Mouse (Mus musculus): ENCODE results near the gene Zfp638. TPM values are rescaled to one million over a fixed set of nuclear protein-coding genes. Genes with fewer than 3 reads are reported as not detected.

Zfp638 gene
- polyA plus RNA-seq, 1 experiment from 2014 or later: 59.5 TPM

DNA sequence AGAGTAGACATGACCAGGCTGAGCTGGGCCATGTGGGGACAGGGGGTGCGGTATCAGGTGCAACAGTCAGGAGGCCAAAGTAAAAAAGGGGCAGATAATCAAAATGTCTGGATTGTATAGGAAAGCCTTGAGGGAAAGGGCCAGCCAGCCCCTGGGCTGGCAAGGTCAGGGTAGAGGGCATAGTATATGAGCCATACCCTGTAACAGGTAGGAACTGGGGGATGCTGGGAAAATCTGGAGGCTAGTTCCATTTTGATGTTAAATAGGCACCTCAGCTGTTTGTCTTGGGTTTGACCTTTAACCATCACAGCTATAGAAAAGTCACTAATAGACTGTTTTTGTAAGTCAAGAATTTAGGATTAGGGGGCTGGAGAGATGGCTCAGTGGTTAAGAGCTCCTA lies 26.7 kb downstream of the Zfp638 start:
- H3K27me3 ChIP-seq (ENCODE audit: control insufficient read depth, insufficient read depth, low read length): no peaks in the 10 kb centered on the region
- no peak overlapping the region for H3K9ac ChIP-seq (ENCODE audit: low read depth, low read length)
- H3K4me3 ChIP-seq (ENCODE audit: low read depth, low read length): no peak overlapping the region
- WGBS (ENCODE audit: insufficient replicate concordance): 92% methylated on average over 1 of the region's 1 CpGs
- no peak overlapping the region for H3K27ac ChIP-seq (ENCODE audit: low read depth, low read length)
- no peaks in the 10 kb centered on the region for H3K36me3 ChIP-seq (ENCODE audit: control insufficient read depth, insufficient read depth, low read length)
- ATAC-seq (replicated peaks; ENCODE audit: insufficient number of reproducible peaks, low FRiP score, low TSS enrichment): no peak
- no peak overlapping the region for H3K4me2 ChIP-seq
- no peaks in the 10 kb centered on the region for H3K4me1 ChIP-seq (ENCODE audit: control insufficient read depth, insufficient read depth, low read length)
- H3K9me3 ChIP-seq (replicated peaks; ENCODE audit: control insufficient read depth, low read length): no peaks in the 10 kb centered on the region

DNA sequence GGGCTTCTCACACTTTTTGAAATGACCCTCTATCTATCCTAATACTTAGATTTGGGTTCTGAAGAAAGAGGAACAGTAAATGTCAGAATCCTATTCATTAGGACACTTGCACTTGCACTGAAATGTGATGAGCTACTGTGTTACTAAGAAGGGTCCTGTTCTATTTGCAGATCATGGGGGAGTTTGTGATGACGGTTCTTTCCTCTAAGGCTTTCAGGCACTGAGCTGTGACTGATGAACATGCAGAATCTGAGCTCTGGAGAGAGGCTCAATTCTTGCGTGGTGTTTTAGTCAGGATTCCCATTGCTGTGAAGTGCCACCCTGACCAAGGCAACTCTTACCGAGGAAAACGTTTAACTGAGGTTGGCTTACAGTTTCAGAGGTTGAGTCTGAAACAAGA lies 32.2 kb downstream of the Zfp638 start:
- WGBS (ENCODE audit: insufficient replicate concordance): 68% methylated on average over 4 of the region's 4 CpGs
- no peaks in the 10 kb centered on the region for H3K9me3 ChIP-seq (replicated peaks; ENCODE audit: control insufficient read depth, low read length)
- no peak for ATAC-seq (replicated peaks; ENCODE audit: insufficient number of reproducible peaks, low FRiP score, low TSS enrichment)
- H3K4me2 ChIP-seq: no peak overlapping the region
- no peaks in the 10 kb centered on the region for H3K4me1 ChIP-seq (ENCODE audit: control insufficient read depth, insufficient read depth, low read length)
- no peaks in the 10 kb centered on the region for H3K27me3 ChIP-seq (ENCODE audit: control insufficient read depth, insufficient read depth, low read length)
- H3K27ac ChIP-seq (ENCODE audit: low read depth, low read length): no peak overlapping the region
- H3K9ac ChIP-seq (ENCODE audit: low read depth, low read length): no peak overlapping the region
- H3K36me3 ChIP-seq (ENCODE audit: control insufficient read depth, insufficient read depth, low read length): no peaks in the 10 kb centered on the region
- no peak overlapping the region for H3K4me3 ChIP-seq (ENCODE audit: low read depth, low read length)

DNA sequence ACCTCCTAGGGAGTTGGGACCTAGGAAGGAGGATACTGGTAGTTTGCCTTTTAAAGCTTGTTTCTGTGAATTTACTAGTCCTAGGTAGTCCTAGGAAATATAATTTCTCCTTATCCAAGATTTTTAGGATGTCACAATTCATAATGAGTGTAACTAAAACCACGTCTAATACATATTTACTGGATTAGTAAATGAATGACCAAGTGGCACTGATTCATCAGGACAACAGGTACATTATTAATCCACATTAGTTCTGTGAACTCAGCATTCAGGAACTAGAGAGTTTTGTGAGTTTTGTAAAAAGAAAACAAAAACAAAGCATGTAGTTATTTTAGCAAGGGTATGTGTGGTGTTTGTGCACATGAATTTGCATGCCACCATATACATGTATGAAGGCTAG lies 38.4 kb downstream of the Zfp638 start:
- Histone ChIP-seq H3K27me3 (ENCODE audit: control insufficient read depth, insufficient read depth, low read length) (no peaks in the 10 kb centered on the region), H3K27ac (ENCODE audit: low read depth, low read length) (no peak overlapping the region), H3K4me2 (no peak overlapping the region), H3K9ac (ENCODE audit: low read depth, low read length) (no peak overlapping the region), H3K9me3 (replicated peaks; ENCODE audit: control insufficient read depth, low read length) (no peaks in the 10 kb centered on the region), H3K4me3 (ENCODE audit: low read depth, low read length) (no peak overlapping the region), H3K36me3 (ENCODE audit: control insufficient read depth, insufficient read depth, low read length) (no peaks in the 10 kb centered on the region), H3K4me1 (ENCODE audit: control insufficient read depth, insufficient read depth, low read length) (no peaks in the 10 kb centered on the region)
- WGBS (ENCODE audit: insufficient replicate concordance): 45% methylated on average over 1 of the region's 1 CpGs
- no peak for ATAC-seq (replicated peaks; ENCODE audit: insufficient number of reproducible peaks, low FRiP score, low TSS enrichment)

DNA sequence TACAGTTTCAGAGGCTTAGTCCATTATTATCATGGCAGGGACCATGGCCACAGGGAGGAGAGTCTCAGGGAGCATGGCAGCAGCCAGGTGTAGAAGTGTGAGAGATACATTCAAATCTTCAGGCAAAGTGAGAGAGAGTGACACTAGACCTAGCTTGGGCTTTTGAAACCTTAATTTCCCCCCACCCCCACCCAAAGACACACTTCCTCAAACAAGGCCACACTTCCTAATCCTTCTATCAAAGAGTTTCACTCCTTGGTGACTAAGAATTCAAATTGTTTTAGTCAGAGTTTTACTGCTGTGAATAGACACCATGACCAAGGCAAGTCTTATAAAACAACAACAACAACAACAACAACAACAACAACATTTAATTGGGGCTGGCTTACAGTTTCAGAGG lies 39.8 kb downstream of the Zfp638 start:
- Histone ChIP-seq H3K27me3 (ENCODE audit: control insufficient read depth, insufficient read depth, low read length) (no peaks in the 10 kb centered on the region), H3K27ac (ENCODE audit: low read depth, low read length) (no peak overlapping the region), H3K4me3 (ENCODE audit: low read depth, low read length) (no peak overlapping the region), H3K36me3 (ENCODE audit: control insufficient read depth, insufficient read depth, low read length) (no peaks in the 10 kb centered on the region), H3K4me2 (no peak overlapping the region), H3K9ac (ENCODE audit: low read depth, low read length) (no peak overlapping the region), H3K4me1 (ENCODE audit: control insufficient read depth, insufficient read depth, low read length) (no peaks in the 10 kb centered on the region), H3K9me3 (replicated peaks; ENCODE audit: control insufficient read depth, low read length) (no peaks in the 10 kb centered on the region)
- ATAC-seq (replicated peaks; ENCODE audit: insufficient number of reproducible peaks, low FRiP score, low TSS enrichment): no peak

DNA sequence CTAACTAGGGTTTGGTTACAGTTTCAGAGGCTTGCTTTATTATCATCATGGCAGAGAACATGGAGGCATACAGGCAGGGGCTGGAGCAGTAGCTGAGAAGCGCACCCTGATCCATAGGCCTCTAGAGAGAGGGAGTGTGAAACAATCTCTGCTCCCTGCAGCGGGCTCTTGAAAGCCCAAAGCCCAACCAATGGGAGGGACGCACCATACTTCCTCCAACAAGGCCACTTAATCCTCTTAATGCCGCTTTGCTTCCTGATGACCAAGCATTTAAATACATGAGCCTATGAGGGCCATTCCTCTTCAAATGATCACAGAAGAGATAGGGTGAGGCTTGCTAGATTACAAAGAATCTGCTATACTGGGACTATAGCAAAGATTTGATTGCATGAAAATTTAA lies 41.5 kb downstream of the Zfp638 start:
- no peaks in the 10 kb centered on the region for H3K4me1 ChIP-seq (ENCODE audit: control insufficient read depth, insufficient read depth, low read length)
- no peak overlapping the region for H3K9ac ChIP-seq (ENCODE audit: low read depth, low read length)
- no peaks in the 10 kb centered on the region for H3K9me3 ChIP-seq (replicated peaks; ENCODE audit: control insufficient read depth, low read length)
- no peaks in the 10 kb centered on the region for H3K36me3 ChIP-seq (ENCODE audit: control insufficient read depth, insufficient read depth, low read length)
- no peak overlapping the region for H3K27ac ChIP-seq (ENCODE audit: low read depth, low read length)
- H3K4me3 ChIP-seq (ENCODE audit: low read depth, low read length): no peak overlapping the region
- H3K4me2 ChIP-seq: no peak overlapping the region
- H3K27me3 ChIP-seq (ENCODE audit: control insufficient read depth, insufficient read depth, low read length): no peaks in the 10 kb centered on the region
- WGBS (ENCODE audit: insufficient replicate concordance): 25% methylated on average over 4 of the region's 4 CpGs
- no peak for ATAC-seq (replicated peaks; ENCODE audit: insufficient number of reproducible peaks, low FRiP score, low TSS enrichment)

DNA sequence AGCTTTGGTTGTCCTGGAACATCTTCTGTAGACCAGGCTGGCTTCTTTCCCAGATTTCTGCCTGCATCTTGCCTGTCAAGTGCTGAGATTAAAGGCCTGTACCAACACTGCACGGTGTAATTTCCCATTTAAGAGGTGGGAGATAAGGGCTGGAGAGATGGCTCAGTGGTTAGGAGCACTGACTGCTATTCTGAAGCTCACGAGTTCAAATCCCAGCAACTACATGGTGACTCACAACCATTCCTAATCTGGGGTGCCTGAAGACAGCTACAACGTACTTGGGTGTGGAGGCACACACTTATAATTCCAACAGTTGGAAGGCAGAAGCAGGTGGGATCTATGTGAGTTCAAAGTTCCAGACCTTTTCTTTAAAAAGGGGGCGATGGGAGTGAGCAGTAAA lies 46.8 kb downstream of the Zfp638 start:
- H3K9me3 ChIP-seq (replicated peaks; ENCODE audit: control insufficient read depth, low read length): no peaks in the 10 kb centered on the region
- H3K9ac ChIP-seq (ENCODE audit: low read depth, low read length): no peak overlapping the region; the same call in 1 of the 2 replicates
- no peaks in the 10 kb centered on the region for H3K27me3 ChIP-seq (ENCODE audit: control insufficient read depth, insufficient read depth, low read length)
- no peak overlapping the region for H3K27ac ChIP-seq (ENCODE audit: low read depth, low read length)
- H3K4me3 ChIP-seq (ENCODE audit: low read depth, low read length): no peak overlapping the region
- no peaks in the 10 kb centered on the region for H3K4me1 ChIP-seq (ENCODE audit: control insufficient read depth, insufficient read depth, low read length)
- ATAC-seq (replicated peaks; ENCODE audit: insufficient number of reproducible peaks, low FRiP score, low TSS enrichment): no peak
- no peaks in the 10 kb centered on the region for H3K36me3 ChIP-seq (ENCODE audit: control insufficient read depth, insufficient read depth, low read length)
- no peak overlapping the region; the same call in 1 of the 2 replicates for H3K4me2 ChIP-seq
- 37% methylated on average over 4 of the region's 4 CpGs for WGBS (ENCODE audit: insufficient replicate concordance)

DNA sequence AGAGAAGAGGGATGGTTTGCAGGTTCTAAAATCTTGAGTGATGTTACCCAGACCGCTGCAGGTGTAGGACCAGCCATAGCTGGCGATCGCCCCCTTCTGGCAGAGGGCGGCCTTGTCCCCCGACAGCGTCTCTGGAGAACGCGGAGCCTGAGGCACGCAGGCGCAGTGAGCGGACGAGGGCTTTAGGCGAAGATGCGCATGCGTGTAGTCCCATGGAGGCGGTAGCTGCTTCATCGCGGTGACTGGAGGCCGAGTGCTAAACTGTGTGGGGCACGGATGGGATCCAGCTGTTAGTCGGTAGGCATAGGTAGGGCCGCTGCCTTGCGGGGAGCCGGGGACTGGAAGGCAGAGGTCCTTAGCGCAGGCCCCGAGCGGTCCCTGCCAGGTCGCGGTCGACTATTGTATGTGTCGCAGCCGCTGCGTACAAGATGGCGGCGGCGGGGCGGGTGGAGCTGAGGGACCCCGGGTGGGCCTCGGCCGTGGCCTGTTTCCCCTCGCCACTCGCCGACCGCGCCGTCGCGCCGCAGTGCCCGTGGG lies 47.3 kb downstream of the Zfp638 start:
- H3K27me3 ChIP-seq (ENCODE audit: control insufficient read depth, insufficient read depth, low read length): no peaks in the 10 kb centered on the region
- peak overlapping the region; percentile 99 for H3K9ac ChIP-seq (ENCODE audit: low read depth, low read length)
- H3K27ac ChIP-seq (ENCODE audit: low read depth, low read length): peak overlapping the region; percentile 95
- 0% methylated on average over 47 of the region's 50 CpGs for whole genome bisulfite sequencing (ENCODE audit: insufficient replicate concordance)
- H3K4me1 ChIP-seq (ENCODE audit: control insufficient read depth, insufficient read depth, low read length): no peaks in the 10 kb centered on the region
- peak; percentile 94 for ATAC-seq (replicated peaks; ENCODE audit: insufficient number of reproducible peaks, low FRiP score, low TSS enrichment)
- H3K4me2 ChIP-seq: peak overlapping the region; percentile 79
- H3K36me3 ChIP-seq (ENCODE audit: control insufficient read depth, insufficient read depth, low read length): no peaks in the 10 kb centered on the region
- no peaks in the 10 kb centered on the region for H3K9me3 ChIP-seq (replicated peaks; ENCODE audit: control insufficient read depth, low read length)
- peak overlapping the region; percentile 99 for H3K4me3 ChIP-seq (ENCODE audit: low read depth, low read length)

DNA sequence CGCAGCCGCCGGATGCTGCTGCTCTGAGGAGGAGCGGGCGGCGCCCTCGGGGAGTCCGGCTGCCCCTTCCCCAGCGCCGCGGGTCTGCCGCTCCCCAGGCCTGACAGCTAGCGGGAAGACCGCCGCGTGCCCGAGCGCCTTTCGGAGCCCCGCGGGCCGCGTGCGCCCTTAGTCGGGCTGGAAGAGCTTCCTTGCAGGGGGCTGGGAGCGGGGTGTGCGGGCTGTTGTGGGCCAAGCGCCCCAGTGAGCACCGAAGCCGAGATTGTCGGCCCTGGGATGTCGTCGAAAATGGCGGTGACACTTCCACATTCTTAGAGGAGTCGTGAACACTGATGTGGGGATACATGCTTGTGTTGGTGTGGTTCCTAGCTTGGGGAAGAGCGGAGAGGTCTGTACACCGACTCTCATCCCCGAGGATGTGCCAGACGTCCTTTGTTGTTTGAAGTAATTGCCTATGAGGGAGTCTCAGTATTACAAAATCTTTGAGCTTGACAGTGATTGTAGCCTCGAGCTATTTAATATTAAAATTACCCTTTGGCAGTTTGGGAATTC lies 47.9 kb downstream of the Zfp638 start:
- under 1% methylated on average over 40 of the region's 40 CpGs for WGBS (ENCODE audit: insufficient replicate concordance)
- Histone ChIP-seq H3K27me3 (ENCODE audit: control insufficient read depth, insufficient read depth, low read length) (no peaks in the 10 kb centered on the region), H3K4me1 (ENCODE audit: control insufficient read depth, insufficient read depth, low read length) (no peaks in the 10 kb centered on the region), H3K4me2 (peak overlapping the region; percentile 79), H3K9me3 (replicated peaks; ENCODE audit: control insufficient read depth, low read length) (no peaks in the 10 kb centered on the region), H3K4me3 (ENCODE audit: low read depth, low read length) (peak overlapping the region; percentile 99), H3K36me3 (ENCODE audit: control insufficient read depth, insufficient read depth, low read length) (no peaks in the 10 kb centered on the region), H3K9ac (ENCODE audit: low read depth, low read length) (peak overlapping the region; percentile 99), H3K27ac (ENCODE audit: low read depth, low read length) (peak overlapping the region; percentile 95)
- ATAC-seq (replicated peaks; ENCODE audit: insufficient number of reproducible peaks, low FRiP score, low TSS enrichment): no peak; the same call in 1 of the 2 replicates

DNA sequence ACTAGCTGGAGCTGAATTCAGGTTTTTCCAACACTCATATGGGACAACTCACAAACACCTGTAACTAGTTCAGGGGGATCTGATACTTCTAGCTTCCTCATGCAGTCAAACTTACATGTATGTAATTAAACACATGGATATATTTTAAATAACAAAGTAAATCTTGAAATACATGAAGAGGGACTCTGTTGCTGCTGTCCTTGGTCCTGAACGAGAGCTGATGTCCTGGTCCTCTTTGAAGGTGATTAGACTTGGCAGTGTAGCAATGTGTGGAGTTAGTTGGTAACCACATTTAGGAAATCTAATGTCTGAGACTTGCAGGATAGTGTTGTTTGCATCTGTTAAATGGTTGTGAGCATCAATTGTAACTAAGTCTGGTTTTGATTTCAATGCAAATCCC lies 60.5 kb downstream of the Zfp638 start:
- WGBS (ENCODE audit: insufficient replicate concordance): 76% methylated on average over 1 of the region's 1 CpGs
- Histone ChIP-seq H3K27me3 (ENCODE audit: control insufficient read depth, insufficient read depth, low read length) (no peaks in the 10 kb centered on the region), H3K4me3 (ENCODE audit: low read depth, low read length) (no peak overlapping the region), H3K4me2 (no peak overlapping the region), H3K36me3 (ENCODE audit: control insufficient read depth, insufficient read depth, low read length) (peaks cover 8% of the 10 kb centered on the region; the same call in 1 of the 2 replicates), H3K27ac (ENCODE audit: low read depth, low read length) (no peak overlapping the region), H3K4me1 (ENCODE audit: control insufficient read depth, insufficient read depth, low read length) (no peaks in the 10 kb centered on the region), H3K9ac (ENCODE audit: low read depth, low read length) (no peak overlapping the region), H3K9me3 (replicated peaks; ENCODE audit: control insufficient read depth, low read length) (no peaks in the 10 kb centered on the region)
- ATAC-seq (replicated peaks; ENCODE audit: insufficient number of reproducible peaks, low FRiP score, low TSS enrichment): no peak

All from heart, embryonic 11.5 days (tissue).